Mouse (Mus musculus) bone marrow, adult 2 months (tissue): ENCODE measurements at regions not wholly inside any gene's neighbourhood (a gene's known extent, or its start where the extent isn't known, plus 50 kb on each side); places are given as distances from the start of the nearest gene placed in this dataset.

Experiments
- CTCF ChIP-seq: fragments of 200-500 bp; IDR thresholded peaks from 2 replicates; pipeline ENCODE4 v1.5.1; 2011; ENCODE audit warnings: low read length, control low read depth; ENCODE audit not compliant: control insufficient read depth, insufficient read depth
- POLR2A ChIP-seq: fragments of 200-500 bp; IDR thresholded peaks from 2 replicates; pipeline ENCODE4 v1.6.1; 2011; ENCODE audit warnings: low read depth, mild to moderate bottlenecking, control low read depth, low read length, borderline replicate concordance; ENCODE audit not compliant: control insufficient read depth

DNA sequence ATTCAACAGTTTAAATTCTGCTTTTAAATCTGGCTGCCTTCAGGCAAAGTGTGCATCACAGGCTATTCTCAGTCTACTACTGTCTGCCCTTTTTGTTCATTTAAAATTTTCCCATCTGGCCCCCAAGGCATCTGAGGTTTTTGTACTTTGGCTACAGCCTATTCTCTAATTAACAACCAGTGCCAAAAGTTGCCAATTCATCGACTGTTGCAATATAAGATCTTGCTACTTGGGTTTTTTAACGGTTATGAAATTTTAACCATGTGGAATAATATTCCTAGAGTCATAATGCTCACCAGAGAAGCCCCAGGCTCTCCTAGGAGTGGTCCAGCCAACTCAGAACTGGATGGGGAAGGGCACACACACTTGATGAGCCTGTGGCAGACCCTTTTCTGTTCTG is 508.4 kb upstream of the Gm765 start:
- TF ChIP-seq POLR2A (no peak), CTCF (no peak)
